Mouse (Mus musculus): Measurements from ENCODE around the gene Trpm6.

The Trpm6 gene

DNA sequence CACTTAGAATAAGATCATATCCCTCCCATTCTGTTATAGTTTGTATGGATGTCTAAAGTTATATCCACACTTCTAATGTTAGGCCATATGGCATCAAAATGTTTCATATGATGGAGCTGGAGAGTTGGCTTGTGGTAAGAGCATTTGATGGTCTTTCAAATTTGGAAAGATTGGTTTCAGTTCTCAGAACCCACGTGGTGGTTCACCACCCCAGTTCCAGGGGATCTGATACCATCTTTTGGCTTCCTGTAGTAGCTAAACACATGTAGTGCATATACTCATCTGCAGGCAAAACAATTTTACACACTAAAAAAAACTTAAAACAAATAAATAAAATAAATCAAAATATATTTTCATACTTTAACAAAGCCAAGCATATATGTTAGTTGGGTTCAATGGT is 21.3 kb downstream of the Trpm6 start:
- DNase-seq (ENCODE audit: low read depth in 1 of 2, low spot score in 2 of 2) = no peak

DNA sequence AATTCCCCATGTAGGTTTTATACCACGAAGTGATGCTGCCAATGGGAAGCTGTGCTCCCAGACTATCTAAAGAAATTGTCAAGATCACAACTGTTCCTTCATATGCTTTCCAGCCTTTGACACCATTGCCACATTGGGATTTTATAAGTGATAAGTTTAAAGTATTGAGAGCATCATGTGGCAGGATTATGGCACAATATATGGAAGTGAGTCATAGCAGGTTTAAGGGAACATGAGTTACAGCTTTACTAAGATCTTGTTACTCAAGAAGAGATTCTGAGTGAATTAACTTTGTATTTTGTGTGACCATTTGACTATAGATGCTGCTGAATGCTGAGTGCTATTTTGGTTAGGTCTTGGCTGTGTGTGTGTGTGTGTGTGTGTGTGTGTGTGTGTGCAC is 21.8 kb downstream of the Trpm6 start:
- DNase-seq (ENCODE audit: low read depth in 1 of 2, low spot score in 2 of 2) = no peak

DNA sequence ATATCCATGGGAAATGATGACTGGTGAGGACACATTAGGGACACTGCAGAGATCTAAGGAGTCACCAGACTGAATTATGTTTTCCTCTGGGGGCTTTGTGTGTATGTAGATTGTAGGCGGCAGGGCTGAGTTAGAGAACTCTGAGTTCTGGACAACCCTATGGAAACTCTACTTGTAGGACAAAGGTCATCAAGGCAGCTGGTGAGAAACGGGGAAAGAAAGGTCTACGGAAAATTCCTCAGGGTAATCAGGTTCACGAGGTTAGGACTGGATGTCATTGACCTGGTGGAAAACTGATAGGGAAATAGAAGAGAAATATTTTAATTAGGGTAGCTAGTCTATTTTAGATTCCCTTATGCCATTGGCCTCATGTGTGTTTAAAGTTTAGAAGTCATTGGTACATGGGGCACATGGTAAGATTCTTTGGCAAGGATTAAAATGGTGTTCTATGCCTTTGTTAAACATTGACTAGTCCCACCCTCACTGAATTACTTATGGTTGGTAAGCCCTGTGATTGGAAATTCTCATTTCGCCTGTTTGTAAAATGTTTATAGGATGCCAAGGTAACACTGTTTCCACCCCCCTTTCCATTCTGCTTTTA is 23.2 kb downstream of the Trpm6 start:
- no peak for DNase-seq (ENCODE audit: low read depth in 1 of 2, low spot score in 2 of 2)

DNA sequence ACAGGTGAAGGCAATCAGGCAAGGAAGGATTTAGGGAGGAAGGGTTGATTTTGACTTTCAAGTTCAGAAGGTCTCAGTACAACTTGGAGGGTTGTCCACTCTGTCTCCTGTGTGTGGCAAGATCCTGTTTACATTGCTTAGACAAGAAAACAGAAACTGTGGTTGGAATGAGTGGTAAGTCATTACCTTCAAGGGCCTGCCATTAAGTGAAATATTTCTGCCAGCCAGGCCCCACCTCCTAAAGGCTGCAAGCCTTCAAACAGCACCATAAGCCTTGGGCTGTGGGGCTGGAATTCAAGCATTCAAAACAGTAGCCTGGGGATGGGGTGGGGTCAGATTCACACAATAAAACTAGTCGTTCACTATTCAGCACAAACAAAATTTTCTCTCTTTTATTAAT is 24.3 kb downstream of the Trpm6 start:
- no peak for DNase-seq (ENCODE audit: low read depth in 1 of 2, low spot score in 2 of 2)

DNA sequence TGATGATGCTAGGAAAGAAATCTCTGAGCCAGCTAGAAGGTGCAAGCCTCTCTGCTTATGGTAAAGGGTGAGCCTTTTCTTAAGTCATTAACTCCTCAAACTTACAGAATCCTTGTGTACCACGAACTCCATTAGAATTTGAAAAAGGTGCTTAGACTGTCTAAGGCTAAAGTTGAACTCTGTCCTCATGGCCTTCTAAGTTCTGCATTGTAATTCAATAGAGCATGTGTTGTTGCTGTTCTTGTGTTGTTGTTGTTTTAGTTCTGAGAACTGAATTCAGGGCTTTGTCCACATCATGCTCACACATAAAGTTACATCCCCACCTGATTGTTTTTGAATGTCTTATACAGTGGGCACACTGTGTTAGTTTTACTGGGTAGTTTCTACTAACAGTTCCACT is 49.9 kb downstream of the Trpm6 start:
- no peak for DNase-seq (ENCODE audit: low read depth in 1 of 2, low spot score in 2 of 2)

DNA sequence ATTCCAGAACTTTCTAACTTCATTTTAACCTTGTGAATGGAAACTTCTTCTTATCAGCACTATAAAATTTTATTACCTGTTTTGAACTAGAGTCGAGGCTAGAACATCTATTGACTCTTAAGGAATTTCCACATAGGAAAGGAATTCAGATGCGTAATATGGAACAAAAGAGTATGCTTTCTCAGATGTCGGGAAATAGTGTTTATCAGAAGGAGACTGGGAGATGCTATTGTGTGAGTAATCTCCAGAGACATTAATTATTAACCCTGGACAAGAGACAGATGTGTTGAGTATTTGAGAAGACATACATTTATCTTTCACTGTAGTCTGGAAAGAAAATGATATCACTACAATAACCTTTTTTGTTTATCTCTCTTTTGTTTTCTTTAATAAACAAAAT is 61.5 kb downstream of the Trpm6 start:
- DNase-seq (ENCODE audit: low read depth in 1 of 2, low spot score in 2 of 2) = no peak

DNA sequence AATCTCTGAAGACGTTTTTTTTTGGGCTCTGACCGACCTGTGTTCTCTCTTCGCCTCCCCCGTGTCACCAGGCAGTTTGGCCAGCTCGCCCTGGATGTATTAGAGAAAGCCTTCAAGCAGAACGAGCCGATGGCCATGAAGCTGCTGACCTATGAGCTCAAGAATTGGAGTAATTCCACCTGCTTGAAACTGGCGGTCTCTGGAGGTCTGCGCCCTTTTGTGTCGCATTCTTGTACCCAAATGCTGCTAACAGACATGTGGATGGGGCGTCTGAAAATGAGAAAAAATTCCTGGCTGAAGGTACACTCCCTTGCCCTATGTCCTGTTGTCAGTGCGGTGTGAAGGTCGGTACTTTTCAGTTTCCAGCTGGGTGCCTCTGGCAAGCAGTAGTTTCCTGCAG is 65.4 kb downstream of the Trpm6 start:
- DNase-seq (ENCODE audit: low read depth in 1 of 2, low spot score in 2 of 2) = no peak

DNA sequence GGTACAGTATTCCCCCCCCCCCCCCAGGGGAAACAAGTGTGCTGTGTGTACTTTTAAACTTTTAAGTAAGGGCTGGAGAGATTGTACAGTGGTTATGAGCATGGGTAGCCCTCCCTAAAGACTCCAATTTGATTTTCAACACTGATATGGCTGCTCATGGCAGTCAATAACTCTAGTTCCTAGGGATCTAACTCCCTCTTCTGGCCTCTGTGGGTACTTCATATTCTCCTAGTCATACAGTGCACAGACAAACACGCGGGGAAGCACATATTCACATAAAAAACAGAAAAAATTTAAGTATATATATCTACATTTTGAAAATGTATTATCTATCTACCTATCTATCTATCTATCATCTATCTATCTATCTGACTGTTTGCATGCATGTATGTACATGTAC is 67.6 kb downstream of the Trpm6 start:
- DNase-seq (ENCODE audit: low read depth in 1 of 2, low spot score in 2 of 2) = no peak

DNA sequence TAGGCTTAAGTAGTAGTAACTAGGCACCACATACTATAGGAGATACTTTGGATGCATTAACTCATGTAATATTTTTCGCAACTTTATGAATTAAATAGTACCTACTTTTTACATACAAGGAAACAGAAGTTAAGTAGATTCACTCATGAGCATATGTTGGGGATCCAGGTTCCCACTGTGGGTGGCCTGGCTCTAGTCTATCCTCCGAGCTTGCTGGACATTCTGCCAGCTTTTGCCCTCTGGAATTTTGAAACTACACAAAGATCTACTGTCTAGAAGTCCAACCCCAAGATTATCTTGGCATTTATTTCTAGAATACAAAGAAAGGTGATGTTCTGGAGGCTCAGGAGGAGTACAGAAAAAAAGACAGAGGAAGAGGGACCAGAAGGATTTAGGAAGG is 78.8 kb downstream of the Trpm6 start:
- DNase-seq (ENCODE audit: low read depth in 1 of 2, low spot score in 2 of 2) = no peak

DNA sequence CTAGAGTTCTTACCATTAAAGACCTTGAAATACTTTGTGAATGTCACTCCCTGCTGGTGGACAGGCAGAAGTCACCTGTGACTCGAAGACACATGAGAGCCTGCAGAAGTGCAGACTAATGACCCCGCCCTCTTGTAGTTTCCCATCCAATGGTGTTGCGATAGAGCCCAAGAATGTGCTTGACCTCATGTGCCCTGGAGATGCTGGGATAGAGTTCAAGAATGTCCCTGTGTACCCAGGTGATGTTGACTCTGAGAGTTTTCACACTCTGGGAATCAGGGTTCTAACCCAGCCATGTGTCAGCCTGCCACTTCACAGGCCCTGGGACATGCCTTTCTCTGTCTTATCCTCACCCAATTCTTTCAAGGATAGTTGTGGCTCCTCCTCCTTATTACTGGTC is 81.4 kb downstream of the Trpm6 start:
- DNase-seq (ENCODE audit: low read depth in 1 of 2, low spot score in 2 of 2) = no peak

DNA sequence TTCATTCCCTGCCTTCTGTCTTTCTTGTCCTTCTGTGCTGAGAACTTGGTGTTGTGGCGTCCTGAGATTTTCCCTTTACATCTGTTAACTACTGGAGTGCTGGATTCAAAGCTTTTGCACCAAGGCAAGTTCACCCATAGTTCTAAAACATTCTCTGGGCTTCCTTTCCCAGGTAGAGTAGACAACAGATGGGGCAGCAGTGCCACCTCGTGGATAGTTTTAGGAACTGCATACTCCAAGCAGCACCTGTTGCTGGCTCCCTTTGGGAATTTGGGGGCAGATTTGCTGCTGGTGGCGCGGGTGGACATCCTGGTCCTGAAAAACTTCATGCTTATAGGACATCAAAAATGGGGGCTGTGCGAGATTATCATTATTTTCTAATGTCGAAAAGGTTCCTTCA is 85.2 kb downstream of the Trpm6 start:
- no peak for DNase-seq (ENCODE audit: low read depth in 1 of 2, low spot score in 2 of 2)

DNA sequence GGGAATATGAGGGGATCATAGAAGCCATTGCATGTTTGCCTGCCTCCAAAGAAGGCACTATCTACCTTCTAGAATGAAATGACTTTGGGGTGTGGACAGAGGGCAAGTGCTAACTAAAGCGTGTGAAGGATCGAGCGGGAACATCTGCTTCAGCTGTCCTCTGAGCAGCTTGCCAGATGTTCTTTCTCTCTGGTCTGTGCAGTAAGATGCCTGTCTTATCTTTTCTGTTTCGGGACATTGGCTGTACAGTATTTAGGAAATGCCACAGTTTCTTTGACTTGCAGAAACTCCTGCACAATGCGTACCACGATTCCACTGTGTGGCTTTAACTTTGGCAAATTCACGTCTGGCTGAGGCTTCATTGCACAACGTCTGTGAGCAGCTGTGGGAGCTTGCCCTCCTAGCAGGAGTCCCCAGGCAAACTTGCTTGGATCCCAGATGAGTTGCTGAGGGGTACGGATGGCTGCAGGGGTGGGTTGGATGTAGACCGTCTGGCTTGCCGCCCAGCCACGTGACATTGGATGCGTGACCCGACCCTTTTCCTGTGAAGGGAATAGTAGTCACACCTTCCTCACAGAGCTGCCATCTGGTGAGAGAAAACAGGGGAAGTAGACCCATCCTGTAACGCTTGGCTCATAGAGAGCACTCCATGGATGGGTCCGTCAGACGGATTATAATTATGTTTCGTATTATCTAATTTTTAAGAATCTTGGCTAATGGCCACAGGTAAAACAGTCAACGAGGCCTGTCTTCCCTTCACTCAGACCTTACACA is 92.2 kb downstream of the Trpm6 start:
- DNase-seq (ENCODE audit: low read depth in 1 of 2, low spot score in 2 of 2) = no peak

DNA sequence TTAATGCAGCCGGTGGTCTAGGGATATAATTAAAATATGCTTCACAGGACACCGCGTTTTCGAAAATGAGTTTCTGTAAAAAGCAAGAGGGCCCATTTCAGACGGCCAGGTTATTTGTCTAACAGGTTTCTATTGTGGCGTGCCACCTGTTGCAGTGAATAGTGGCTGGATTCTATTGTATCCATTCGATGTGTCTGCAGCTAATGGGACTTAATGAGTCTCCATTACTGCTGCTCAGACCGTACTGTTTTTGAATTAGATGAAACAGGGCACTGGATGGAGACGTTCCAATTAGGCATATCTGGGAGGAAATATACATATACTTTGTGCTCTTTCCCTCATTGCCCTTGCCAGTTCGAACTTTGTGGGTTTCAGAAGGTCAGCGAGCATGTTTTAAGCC is 92.8 kb downstream of the Trpm6 start:
- no peak for DNase-seq (ENCODE audit: low read depth in 1 of 2, low spot score in 2 of 2)

DNA sequence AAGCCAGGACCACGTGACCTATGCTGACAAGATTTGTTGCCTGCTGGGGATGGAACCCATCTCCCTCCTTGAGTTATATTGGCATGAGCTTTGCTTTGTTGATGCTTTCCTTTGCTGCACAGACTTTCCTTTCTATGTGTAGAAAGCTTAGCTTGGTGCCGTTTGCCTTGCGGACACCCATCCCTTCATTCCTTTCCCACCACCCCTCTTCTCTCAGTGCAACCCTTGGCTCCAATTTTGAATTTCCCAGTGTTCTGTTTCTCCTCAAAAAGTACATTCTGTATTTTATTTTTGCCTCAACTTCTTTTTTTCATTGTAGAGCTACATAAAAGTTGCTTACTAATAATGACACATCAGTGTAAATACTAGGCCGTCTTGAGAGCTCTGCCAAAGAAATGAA is 96.6 kb downstream of the Trpm6 start:
- DNase-seq (ENCODE audit: low read depth in 1 of 2, low spot score in 2 of 2) = no peak

DNA sequence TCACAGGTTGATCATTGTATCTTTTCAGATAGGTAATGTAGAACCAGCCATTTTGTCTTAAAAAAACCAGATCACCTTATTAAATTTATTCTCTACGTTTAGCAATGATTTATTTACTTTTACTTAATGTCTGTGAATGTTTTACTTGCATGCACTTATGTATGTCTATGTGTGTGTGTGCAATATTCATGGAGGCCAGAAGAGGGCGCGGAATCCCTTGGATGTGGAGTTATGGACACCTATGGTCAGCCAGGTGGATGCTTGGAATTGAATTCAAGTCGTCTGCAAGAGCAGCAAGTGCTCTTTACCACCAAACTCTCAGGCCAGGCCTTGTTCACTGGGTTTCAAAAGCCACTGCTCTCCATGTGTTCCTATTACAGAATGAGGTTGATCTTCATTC is 118.5 kb downstream of the Trpm6 start:
- DNase-seq (ENCODE audit: low read depth in 1 of 2, low spot score in 2 of 2) = no peak

DNA sequence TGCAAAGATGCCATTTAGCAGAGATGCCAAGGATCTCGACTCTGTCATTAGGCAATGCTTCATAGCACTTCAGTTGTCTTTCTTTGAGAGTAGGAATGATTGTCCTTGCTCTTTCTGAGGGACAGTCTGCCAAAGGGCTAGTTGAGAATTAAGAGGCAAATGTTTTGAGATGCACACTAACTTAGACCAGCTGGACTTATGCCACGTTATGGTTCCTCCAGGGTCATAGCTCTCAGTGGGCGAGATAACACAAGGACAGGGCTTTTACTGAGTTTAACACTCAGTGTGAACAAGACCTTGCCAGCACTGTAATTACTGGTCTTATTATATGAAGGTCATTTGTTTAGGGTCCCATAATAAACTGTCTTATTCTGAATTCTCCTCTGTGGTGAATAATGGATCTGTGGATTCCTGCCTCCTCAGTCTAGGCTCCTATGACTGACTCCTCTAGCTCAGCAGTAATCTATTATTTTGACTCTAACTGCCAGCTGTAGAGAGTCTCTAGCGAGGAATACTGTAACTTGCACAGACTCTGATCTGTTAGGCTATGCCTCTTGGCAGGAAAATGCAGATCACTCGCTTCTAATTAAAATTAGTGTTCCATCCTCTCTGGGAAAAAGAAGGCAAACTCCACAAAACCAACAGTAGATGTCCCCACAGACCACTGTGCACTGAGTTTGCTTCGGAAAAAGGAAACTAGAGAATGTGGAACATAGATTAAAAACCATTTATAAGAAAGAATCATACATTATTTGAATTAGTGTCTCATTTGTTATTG is 123.2 kb downstream of the Trpm6 start:
- no peak for DNase-seq (ENCODE audit: low read depth in 1 of 2, low spot score in 2 of 2)

DNA sequence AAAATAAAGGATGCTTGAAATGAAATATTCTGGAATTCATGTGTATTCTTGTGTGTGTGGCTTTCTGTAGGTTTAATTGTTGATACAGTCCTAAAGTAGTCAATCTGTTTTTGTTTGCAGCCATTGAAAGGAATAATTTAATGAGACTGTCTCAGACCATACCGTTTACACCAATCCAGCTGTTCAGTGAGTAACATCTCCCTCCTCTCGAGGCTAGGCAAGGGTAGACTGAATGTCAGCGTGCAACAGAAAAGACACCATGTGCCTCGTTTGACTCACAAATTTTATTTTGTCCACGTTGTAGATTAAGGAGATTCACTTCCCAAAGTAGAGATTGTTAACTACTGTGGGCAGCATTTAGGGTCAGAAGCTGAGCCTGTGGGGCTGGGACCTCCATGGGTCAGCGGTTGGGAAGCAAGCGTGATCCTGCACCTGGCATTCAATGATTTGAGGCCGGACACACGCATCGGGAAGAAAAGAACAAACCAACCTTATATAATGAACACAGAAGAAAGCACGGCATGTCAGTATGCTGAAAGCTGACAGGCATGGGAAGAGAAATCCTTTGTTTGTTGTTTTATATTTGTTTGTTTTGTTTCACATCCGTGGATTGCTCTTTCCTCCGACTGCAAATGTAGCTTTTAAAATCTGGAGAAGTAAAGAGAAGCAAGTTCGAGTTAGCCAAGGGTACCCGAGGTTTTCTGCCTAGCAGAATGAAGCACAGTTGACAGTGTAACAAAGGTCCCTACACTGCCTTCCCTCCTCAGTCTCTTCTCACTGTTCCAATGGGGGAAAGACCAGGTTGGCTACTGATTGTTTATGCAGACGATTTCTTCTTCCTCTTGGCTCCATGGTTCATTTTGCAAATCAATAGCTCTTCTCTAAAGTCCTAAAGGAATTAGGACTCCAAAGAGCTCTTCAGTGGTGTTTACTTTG is 124.2 kb downstream of the Trpm6 start:
- no peak for DNase-seq (ENCODE audit: low read depth in 1 of 2, low spot score in 2 of 2)

DNA sequence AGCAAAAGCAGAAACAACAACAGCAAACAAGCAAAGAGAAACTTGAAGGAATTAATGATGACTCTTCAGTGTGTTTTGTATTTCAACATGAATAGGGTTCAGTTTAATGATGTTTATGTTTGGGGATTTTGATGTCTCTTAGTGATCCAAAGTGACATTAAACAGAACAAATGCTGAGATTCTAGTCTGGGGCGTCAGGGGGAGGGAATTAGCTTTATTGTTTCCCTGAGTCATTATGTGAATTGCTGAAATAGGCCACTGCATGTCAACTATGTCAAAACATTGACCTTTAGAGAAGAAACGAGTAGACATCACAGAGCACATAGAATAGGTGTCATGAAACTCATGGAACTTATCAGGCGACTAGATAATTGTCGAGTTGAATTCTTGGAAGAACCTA is 129.5 kb downstream of the Trpm6 start:
- DNase-seq (ENCODE audit: low read depth in 1 of 2, low spot score in 2 of 2) = no peak

DNA sequence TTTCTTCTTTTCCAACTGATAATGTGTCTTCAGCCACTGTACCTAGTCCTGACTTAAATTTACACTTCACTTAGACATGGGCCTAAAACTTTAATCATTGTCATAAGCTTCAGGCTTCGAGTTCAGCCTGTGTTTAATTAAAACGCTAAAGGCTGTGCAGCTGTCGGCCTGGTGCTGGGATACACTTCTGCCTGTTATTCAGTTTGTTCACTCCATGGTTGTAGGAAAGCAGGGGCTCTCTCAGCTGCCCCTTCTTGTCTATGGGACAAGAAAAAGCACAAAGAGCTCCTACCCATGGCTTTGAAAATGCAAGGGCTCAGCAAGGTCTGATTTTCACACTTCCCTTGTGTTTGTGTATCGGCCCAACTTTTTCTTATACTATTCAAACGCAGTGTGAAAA is 131.4 kb downstream of the Trpm6 start:
- no peak for DNase-seq (ENCODE audit: low read depth in 1 of 2, low spot score in 2 of 2)

DNA sequence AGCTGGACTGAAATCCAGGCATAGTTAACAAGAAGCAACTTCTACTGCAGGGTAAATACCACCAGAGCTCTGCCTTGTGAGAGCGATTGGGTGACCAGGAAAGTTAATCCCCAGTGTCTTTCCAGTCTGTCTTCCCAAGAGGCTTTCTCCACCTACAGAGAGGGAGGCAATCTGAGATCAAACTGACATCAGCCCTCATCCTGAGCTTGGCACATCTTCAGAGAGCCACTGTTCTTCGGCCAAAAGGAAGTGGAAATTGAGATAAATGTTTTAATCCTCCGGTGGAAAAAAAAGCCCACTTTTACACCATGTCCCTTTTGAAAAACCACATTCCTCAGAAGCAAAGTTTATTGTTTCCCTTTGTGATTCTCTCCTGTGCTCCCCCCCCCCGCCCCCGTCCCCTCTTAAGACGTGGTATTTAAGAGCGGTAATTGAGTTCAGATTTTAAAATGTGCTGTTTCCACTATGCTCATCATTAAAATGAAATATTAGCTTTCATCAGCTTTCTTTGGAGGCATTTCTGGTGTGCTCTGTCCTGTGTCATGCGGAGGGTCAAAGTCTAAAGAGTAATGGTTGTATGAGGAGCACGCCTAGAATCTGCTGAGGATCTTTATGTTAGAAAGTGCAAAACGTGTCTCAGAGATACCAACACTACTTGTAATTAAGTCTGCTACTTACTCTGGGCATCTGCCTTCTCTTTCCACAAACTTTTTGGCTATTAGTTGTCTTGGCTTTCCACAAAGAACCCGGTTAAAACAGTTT is 138.0 kb downstream of the Trpm6 start:
- no peak for DNase-seq (ENCODE audit: low read depth in 1 of 2, low spot score in 2 of 2)
